Mouse (Mus musculus) heart, postnatal 10 days (tissue): ENCODE measurements around the gene Ddx49. TPM values are rescaled to one million over a fixed set of nuclear protein-coding genes. Genes with fewer than 3 reads are reported as not detected.

ENCODE experiments used
- DNase-seq, 2 experiments: peaks; one replicate each; pipeline ENCODE4 v3.0.0; 2021
- intact Hi-C: fragments of 180-260 bp; cut with DNase I; formaldehyde crosslinking; loops from one replicate; pipeline ENCODE4 v1.15.1; 2025
- total RNA-seq, 2 experiments: library from RNA; stranded (reverse); gene quantifications; 2 replicates each; pipeline ENCODE4 v1.2.3; 2021

Ddx49 gene
- 10 to 100 TPM; 33.1 to 33.5 TPM for total RNA-seq

GRCm38 (mm10) chr8:70302358-70302890 lies at the start of gene Ddx49, which contains the start of gene Cope:
Gene Ddx49 (minus strand): TSS chr8:70302489.
Gene Cope (plus strand): TSS chr8:70302518.
- peak; percentile 96 to 97 for DNase-seq
- intact Hi-C loops: no loop called here

GRCm38 (mm10) chr8:70352000-70352384 lies 49.7 kb upstream of the Ddx49 start:
- no peak for DNase-seq
- intact Hi-C loops: no loop called here

DNA sequence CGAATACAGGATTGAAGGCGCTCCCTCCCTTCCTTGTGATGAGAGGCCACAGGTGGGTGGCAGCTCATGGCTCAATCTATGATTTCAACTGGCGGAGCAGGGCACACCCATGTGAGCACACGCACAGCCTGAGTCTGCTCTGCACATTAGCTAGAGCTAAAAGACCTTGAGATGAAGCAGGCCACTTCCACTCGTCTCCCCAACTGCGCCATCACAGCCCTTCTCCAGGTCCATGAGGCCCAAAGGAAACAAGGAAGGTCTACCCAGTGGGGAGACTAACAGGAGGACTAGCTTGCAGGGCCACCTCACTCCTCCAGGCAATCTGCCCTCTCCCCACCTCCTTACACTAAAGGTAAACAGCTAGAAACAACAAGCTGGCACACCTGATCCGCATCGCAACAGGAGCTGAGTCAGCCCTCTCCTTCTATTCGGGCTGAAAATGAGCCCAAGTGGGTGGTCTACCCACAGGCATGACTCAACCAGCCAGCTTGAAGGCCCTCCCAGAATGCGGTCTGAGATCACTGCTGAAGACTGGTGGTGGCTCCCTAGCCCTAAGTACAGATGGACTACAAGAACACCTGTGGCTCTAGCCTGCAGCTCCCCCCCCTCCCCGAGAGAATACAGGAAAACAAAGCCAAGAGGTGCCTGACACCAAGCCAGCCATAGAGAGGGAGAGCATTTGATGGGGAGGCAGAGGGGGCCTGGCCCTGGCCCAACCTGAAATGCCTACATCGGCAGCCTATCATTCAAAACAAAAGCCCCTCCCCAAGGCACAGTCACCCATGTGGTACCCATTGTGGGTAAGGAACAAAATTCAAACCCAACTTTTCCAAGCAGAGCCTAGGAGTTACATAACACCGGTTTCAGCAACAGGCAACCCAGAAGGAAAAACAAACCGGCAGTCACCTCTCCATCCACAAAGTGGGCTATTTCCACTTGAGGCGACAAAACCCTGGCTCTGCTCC lies 49.0 kb upstream of the Ddx49 start:
- intact Hi-C loops: no loop called here
- no peak for DNase-seq

DNA sequence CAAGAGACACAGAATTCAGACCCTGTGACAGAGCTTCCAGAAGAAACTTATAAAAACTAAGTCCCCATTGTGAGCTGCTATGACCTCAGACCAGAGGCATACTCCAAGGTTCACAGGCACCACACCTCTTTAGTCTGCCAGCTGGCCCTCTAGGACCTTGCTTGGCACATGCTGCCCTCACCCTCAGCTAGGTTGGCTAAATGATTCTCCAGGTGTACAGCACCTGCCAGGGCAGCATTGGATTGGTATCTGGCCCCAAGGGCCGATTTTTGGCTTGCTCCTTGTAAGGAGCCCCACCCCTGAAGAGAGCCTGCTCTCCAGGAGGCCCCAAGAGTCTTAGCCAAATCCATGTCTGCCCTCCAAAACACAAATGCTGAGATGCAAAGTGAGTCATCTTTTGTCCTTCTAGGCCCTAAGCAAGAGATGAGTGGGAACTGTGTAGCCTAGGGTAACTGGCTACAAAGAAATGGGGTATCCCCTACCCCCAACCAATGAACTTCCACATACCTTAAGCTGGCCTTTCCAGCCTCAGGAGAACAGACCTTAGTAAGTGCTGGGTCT lies 45.7 kb upstream of the Ddx49 start:
- no peak for DNase-seq
- intact Hi-C loops: no loop called here

DNA sequence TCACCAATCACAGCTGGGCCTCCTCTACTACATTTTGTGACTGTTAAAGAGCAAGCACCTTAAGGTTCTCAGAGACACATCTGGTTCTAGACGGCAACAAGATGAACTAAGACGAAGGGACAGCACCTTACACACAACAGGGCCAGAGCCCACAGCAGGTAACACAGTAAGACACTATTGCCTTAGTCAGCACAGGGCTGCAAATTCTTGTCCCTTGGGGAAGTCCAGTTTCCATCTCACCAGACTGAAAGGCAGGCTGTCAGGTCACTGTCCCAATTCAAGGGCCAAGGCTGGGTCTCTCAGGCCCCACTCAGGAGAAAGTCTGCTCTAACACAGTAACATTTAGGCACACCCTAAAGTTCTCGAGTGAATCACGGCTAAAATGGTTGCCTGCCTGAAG lies 45.2 kb upstream of the Ddx49 start:
- DNase-seq: no peak
- intact Hi-C loops: no loop called here

GRCm38 (mm10) chr8:70344279-70344678 lies 42.0 kb upstream of the Ddx49 start:
- no peak for DNase-seq
- intact Hi-C loops: no loop called here

DNA sequence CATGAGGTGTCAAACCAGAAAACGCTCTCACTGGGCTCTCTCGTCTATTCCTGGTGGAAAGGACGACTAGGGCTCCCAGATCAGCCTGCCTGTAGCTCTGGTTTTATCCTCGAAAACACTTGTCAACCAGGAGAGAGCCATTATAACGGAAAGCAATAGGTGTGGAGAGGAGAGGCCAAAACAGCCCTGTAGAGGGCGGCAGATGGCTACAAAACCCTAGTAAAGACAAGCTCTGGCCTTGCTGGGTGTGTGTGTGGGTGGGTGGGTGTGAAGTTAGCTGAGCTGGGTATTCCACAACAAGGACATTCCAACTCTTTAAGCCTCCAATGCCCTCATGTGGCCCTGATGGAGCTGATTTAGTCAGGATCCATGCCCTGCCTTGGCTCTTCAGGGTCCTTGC lies 41.4 kb upstream of the Ddx49 start:
- intact Hi-C loops: loop anchor here (2.0 kb wide), 1 partner anchor 161 kb away; no protein-coding TSS in a partner anchor
- peak; percentile 48 to 68 for DNase-seq

- intact Hi-C loops: loop anchor here (2.0 kb wide), 1 partner anchor 162 kb away; no protein-coding TSS in a partner anchor
- DNase-seq: no peak
These were observed 40.8 kb upstream of the Ddx49 start for GRCm38 (mm10) chr8:70343076-70343475.

DNA sequence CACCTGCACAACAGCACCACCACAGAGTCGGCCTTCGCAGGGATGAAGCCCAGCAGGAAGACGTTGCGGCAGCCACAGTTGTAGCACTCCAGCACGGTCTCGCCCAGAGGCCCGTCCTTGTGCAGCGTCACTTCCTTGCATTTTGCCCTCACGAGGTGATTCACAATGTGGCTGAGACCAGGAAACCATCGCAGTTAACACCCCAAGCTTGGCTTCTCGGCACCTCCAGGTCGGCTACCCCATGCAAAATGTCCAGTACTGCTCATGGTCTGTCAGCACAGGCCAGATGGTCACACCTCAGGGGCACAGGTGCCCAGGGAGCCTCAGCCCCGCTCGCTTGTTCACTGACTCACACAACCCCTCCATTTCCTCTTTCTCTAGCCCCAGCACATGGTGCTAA lies 39.7 kb upstream of the Ddx49 start:
- intact Hi-C loops: loop anchor here (2.0 kb wide), 1 partner anchor 163 kb away; no protein-coding TSS in a partner anchor
- no peak for DNase-seq

GRCm38 (mm10) chr8:70340659-70341058 lies 38.4 kb upstream of the Ddx49 start:
- intact Hi-C loops: no loop called here
- DNase-seq: no peak

DNA sequence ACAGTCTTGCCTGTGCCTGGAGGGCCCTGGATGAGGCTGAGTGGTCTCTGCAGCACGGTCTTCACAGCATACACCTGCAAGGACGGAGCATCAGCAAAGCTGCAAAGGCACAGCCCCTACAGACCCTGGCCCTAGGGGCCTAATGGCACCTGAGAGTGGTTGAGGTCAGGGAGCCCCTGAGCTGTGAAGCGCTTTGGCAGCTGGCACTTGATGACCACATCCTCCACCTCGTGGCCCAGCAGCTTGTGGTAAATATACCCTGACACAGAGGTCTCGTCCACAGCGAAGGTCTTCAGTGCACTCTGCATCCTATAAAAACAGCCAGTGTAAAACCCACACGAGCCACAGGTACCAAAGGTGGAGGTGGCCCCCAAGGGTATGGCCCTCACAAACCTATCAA lies 36.6 kb upstream of the Ddx49 start:
- no peak for DNase-seq
- intact Hi-C loops: no loop called here

GRCm38 (mm10) chr8:70332878-70333202 lies 30.6 kb upstream of the Ddx49 start:
- intact Hi-C loops: no loop called here
- no peak for DNase-seq

DNA sequence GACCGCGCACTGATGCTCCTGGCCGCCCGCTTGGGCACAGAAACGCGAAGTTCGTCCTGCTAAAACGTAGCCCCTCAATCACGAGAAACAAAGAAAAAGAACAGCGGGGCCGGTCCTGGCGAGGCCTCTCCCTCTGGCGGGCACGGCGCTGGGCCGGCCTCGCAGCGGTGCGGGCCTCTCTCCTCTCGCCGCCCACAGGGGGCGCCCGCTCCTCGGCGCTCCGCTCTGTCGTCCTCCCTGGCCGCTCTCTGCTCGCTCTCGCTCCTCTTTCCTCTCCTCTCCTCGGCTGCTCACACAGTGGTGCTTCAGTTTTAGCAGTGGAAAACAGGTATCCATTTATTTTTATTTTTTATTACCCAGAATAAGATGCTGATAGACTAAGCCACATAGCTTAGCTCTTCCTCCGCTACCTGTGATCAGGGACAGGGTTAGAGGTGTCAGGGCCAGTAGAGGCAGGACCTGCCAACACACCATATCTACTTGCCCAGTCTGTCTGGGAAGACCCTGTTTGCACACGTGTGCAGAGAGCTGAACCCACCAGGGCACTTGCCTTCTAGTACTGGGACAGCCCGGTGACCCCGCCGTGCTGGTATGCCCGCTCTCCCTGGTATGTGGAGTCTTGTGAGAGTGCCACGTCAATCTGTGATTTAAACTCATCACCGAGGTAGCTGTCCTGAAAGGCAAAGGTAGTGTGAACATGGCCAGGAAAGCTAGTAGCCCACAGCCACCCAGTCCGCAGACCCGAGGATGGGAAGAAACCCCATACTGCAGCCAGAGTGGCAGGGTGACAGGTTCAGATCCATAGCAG lies 30.0 kb upstream of the Ddx49 start:
- DNase-seq: peak; percentile 69 to 78

DNA sequence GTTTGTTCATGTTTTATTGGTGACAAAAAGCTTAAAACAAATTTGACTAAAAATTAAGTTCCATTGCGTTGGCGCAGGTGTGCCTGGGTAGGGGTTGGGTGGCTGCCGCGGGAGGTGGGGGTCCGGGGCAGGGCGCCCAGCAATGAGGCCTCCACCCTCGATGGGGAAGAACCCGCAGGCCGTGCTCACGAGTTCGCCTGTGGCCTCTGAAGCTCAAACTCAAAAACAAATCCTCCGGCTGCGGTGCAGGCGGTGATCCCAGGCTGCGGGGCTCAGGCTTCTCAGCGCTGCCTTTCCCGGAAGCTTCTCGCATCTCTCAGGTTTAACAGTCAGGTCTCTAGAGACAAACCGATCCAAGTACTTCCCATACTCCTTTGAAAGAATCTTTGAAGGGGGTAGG lies 29.2 kb upstream of the Ddx49 start:
- DNase-seq: no peak
- intact Hi-C loops: no loop called here

More for the DNA sequence above, 30.0 kb upstream of the Ddx49 start:
- intact Hi-C loops: no loop called here

GRCm38 (mm10) chr8:70330741-70331364 lies 28.6 kb upstream of the Ddx49 start:
- peak; percentile 45 to 58 for DNase-seq
- intact Hi-C loops: no loop called here

- intact Hi-C loops: no loop called here
- no peak for DNase-seq
These were observed 27.8 kb upstream of the Ddx49 start for GRCm38 (mm10) chr8:70329835-70330740.

GRCm38 (mm10) chr8:70329124-70329834 lies 27.0 kb upstream of the Ddx49 start, which contains the start of gene Gdf1:
Gene Gdf1 (plus strand): TSS chr8:70329817.
- intact Hi-C loops: no loop called here
- no peak for DNase-seq

GRCm38 (mm10) chr8:70327512-70327911 lies 25.2 kb upstream of the Ddx49 start:
- no peak for DNase-seq
- intact Hi-C loops: no loop called here

DNA sequence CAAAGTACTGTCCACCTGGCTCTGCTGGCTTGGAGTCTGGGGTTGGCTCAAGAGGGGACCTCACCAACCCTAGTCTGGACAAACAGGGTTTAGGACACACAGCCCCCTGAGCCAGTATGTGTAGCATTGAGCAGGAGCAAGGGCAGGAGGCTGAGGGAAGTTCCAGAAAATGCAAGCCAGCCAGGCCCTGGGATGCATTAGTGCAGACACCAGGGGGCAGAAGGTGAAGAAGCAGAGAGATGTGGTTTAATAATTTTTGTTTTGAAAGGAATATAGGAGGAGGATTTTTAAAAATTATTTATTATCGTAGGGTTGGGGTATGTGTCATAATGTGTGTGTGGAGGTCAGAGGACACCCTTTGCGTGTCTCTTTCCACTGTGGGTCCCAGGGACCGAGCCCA lies 21.4 kb upstream of the Ddx49 start:
- intact Hi-C loops: no loop called here
- no peak for DNase-seq
